Mouse (Mus musculus): ENCODE data around the gene Lect2.

GRCm38 (mm10) chr13:56554409-56554808 lies 6.1 kb upstream of the Lect2 start:
- TF ChIP-seq CTCF (IDR thresholded peaks at IDR 0.05; ENCODE audit: control insufficient read depth, insufficient read depth, insufficient read length) (peak; percentile 16), USF1 (IDR thresholded peaks at IDR 0.05; ENCODE audit: low read depth) (no peak), CEBPB (IDR thresholded peaks at IDR 0.05; ENCODE audit: low read depth) (no peak), MYOG (IDR thresholded peaks at IDR 0.05; ENCODE audit: control insufficient read depth, extremely low read depth, insufficient read length) (no peak), MAX (IDR thresholded peaks at IDR 0.05) (no peak)

Data from C2C12 (cell line).